Mouse (Mus musculus): ENCODE results near the gene Kat5. TPM values are rescaled to one million over a fixed set of nuclear protein-coding genes. Genes with fewer than 3 reads are reported as not detected.

Gene Kat5
- polyA plus RNA-seq, 1 experiment, result 67.4 TPM

- H3K36me3 ChIP-seq (ENCODE audit: control insufficient read depth, insufficient read depth, low read length), result no peaks in the 10 kb centered on the region
- no peak for TF ChIP-seq CTCF (conservative IDR thresholded peaks at IDR 0.05; ENCODE audit: insufficient read depth, insufficient read length, low read depth, low read length)
- TF ChIP-seq POLR2A (IDR thresholded peaks at IDR 0.05; ENCODE audit: low read depth, low read length), result no peak
- H3K27ac ChIP-seq (ENCODE audit: insufficient read depth, low read depth, low read length), result no peak overlapping the region
- peaks cover 6% of the 10 kb centered on the region; the same call in 1 of the 2 replicates for H3K4me1 ChIP-seq (ENCODE audit: control insufficient read depth, insufficient read depth, low read length)
- no peak overlapping the region for H3K4me3 ChIP-seq (ENCODE audit: insufficient read depth, low read depth, low read length)
- H3K27me3 ChIP-seq (replicated peaks; ENCODE audit: control insufficient read depth, insufficient read depth, low read length), result no peaks in the 10 kb centered on the region
- no peak for DNase-seq
- 94% methylated on average over 26 of the region's 26 CpGs for WGBS
Measured at GRCm38 (mm10) chr19:5607705-5608410, 2.2 kb downstream of the Kat5 start.

- Histone ChIP-seq H3K4me3 (ENCODE audit: insufficient read depth, low read depth, low read length) (no peak overlapping the region), H3K27me3 (replicated peaks; ENCODE audit: control insufficient read depth, insufficient read depth, low read length) (no peaks in the 10 kb centered on the region), H3K27ac (ENCODE audit: insufficient read depth, low read depth, low read length) (no peak overlapping the region), H3K4me1 (ENCODE audit: control insufficient read depth, insufficient read depth, low read length) (peaks cover 11% of the 10 kb centered on the region; the same call in 1 of the 2 replicates), H3K36me3 (ENCODE audit: control insufficient read depth, insufficient read depth, low read length) (no peaks in the 10 kb centered on the region)
- no peak for TF ChIP-seq CTCF (conservative IDR thresholded peaks at IDR 0.05; ENCODE audit: insufficient read depth, insufficient read length, low read depth, low read length)
- TF ChIP-seq POLR2A (IDR thresholded peaks at IDR 0.05; ENCODE audit: low read depth, low read length), result no peak
- WGBS, result 75% methylated on average over 8 of the region's 8 CpGs
- no peak for DNase-seq
Measured at GRCm38 (mm10) chr19:5606196-5606595, 3.8 kb downstream of the Kat5 start.

- Histone ChIP-seq H3K36me3 (ENCODE audit: control insufficient read depth, insufficient read depth, low read length) (no peaks in the 10 kb centered on the region), H3K4me1 (ENCODE audit: control insufficient read depth, insufficient read depth, low read length) (peaks cover 7% of the 10 kb centered on the region; the same call in 1 of the 2 replicates), H3K27ac (ENCODE audit: insufficient read depth, low read depth, low read length) (no peak overlapping the region), H3K27me3 (replicated peaks; ENCODE audit: control insufficient read depth, insufficient read depth, low read length) (no peaks in the 10 kb centered on the region), H3K4me3 (ENCODE audit: insufficient read depth, low read depth, low read length) (no peak overlapping the region)
- WGBS, result 87% methylated on average over 7 of the region's 7 CpGs
- TF ChIP-seq POLR2A (IDR thresholded peaks at IDR 0.05; ENCODE audit: low read depth, low read length), result no peak
- no peak for TF ChIP-seq CTCF (conservative IDR thresholded peaks at IDR 0.05; ENCODE audit: insufficient read depth, insufficient read length, low read depth, low read length)
- no peak for DNase-seq
Measured at GRCm38 (mm10) chr19:5605126-5605525, 4.9 kb downstream of the Kat5 start.

GRCm38 (mm10) chr19:5603664-5604063 is 6.4 kb downstream of the Kat5 start:
- Histone ChIP-seq H3K4me3 (ENCODE audit: insufficient read depth, low read depth, low read length) (no peak overlapping the region), H3K4me1 (ENCODE audit: control insufficient read depth, insufficient read depth, low read length) (peaks cover 5% of the 10 kb centered on the region; the same call in 1 of the 2 replicates), H3K36me3 (ENCODE audit: control insufficient read depth, insufficient read depth, low read length) (no peaks in the 10 kb centered on the region), H3K27me3 (replicated peaks; ENCODE audit: control insufficient read depth, insufficient read depth, low read length) (no peaks in the 10 kb centered on the region), H3K27ac (ENCODE audit: insufficient read depth, low read depth, low read length) (no peak overlapping the region)
- no peak for DNase-seq
- no peak for TF ChIP-seq CTCF (conservative IDR thresholded peaks at IDR 0.05; ENCODE audit: insufficient read depth, insufficient read length, low read depth, low read length)
- no peak for TF ChIP-seq POLR2A (IDR thresholded peaks at IDR 0.05; ENCODE audit: low read depth, low read length)
- WGBS, result 82% methylated on average over 7 of the region's 7 CpGs

GRCm38 (mm10) chr19:5601752-5602541 is 8.1 kb downstream of the Kat5 start, which contains the start of gene Rnaseh2c:
Rnaseh2c (plus strand) TSS chr19:5601873.
- H3K27me3 ChIP-seq (replicated peaks; ENCODE audit: control insufficient read depth, insufficient read depth, low read length), result no peaks in the 10 kb centered on the region
- TF ChIP-seq POLR2A (IDR thresholded peaks at IDR 0.05; ENCODE audit: low read depth, low read length) (no peak), CTCF (conservative IDR thresholded peaks at IDR 0.05; ENCODE audit: insufficient read depth, insufficient read length, low read depth, low read length) (no peak)
- H3K36me3 ChIP-seq (ENCODE audit: control insufficient read depth, insufficient read depth, low read length), result no peaks in the 10 kb centered on the region
- under 1% methylated on average over 64 of the region's 64 CpGs for WGBS
- peak; percentile 86 for DNase-seq
- H3K4me3 ChIP-seq (ENCODE audit: insufficient read depth, low read depth, low read length), result peak within 1 kb of the TSS; percentile 74
- H3K4me1 ChIP-seq (ENCODE audit: control insufficient read depth, insufficient read depth, low read length), result peaks cover 5% of the 10 kb centered on the region; the same call in 1 of the 2 replicates
- peak within 1 kb of the TSS; percentile 10; the same call in 1 of the 2 replicates for H3K27ac ChIP-seq (ENCODE audit: insufficient read depth, low read depth, low read length)

GRCm38 (mm10) chr19:5599224-5599623 is 10.8 kb downstream of the Kat5 start:
- Histone ChIP-seq H3K4me1 (ENCODE audit: control insufficient read depth, insufficient read depth, low read length) (peaks cover 5% of the 10 kb centered on the region; the same call in 1 of the 2 replicates), H3K27me3 (replicated peaks; ENCODE audit: control insufficient read depth, insufficient read depth, low read length) (no peaks in the 10 kb centered on the region), H3K27ac (ENCODE audit: insufficient read depth, low read depth, low read length) (no peak overlapping the region), H3K36me3 (ENCODE audit: control insufficient read depth, insufficient read depth, low read length) (no peaks in the 10 kb centered on the region), H3K4me3 (ENCODE audit: insufficient read depth, low read depth, low read length) (no peak overlapping the region)
- WGBS, result 73% methylated on average over 4 of the region's 4 CpGs
- no peak for DNase-seq
- TF ChIP-seq CTCF (conservative IDR thresholded peaks at IDR 0.05; ENCODE audit: insufficient read depth, insufficient read length, low read depth, low read length), result no peak
- TF ChIP-seq POLR2A (IDR thresholded peaks at IDR 0.05; ENCODE audit: low read depth, low read length), result no peak

- WGBS, result 88% methylated on average over 6 of the region's 6 CpGs
- H3K27me3 ChIP-seq (replicated peaks; ENCODE audit: control insufficient read depth, insufficient read depth, low read length), result no peaks in the 10 kb centered on the region
- H3K36me3 ChIP-seq (ENCODE audit: control insufficient read depth, insufficient read depth, low read length), result no peaks in the 10 kb centered on the region
- no peak for DNase-seq
- H3K4me1 ChIP-seq (ENCODE audit: control insufficient read depth, insufficient read depth, low read length), result no peaks in the 10 kb centered on the region
- no peak overlapping the region for H3K4me3 ChIP-seq (ENCODE audit: insufficient read depth, low read depth, low read length)
- TF ChIP-seq CTCF (conservative IDR thresholded peaks at IDR 0.05; ENCODE audit: insufficient read depth, insufficient read length, low read depth, low read length), result no peak
- TF ChIP-seq POLR2A (IDR thresholded peaks at IDR 0.05; ENCODE audit: low read depth, low read length), result no peak
- H3K27ac ChIP-seq (ENCODE audit: insufficient read depth, low read depth, low read length), result no peak overlapping the region
Measured at GRCm38 (mm10) chr19:5591888-5592287, 18.1 kb downstream of the Kat5 start.
